Mouse (Mus musculus) intestine, embryonic 15.5 days (tissue): ENCODE data around the gene Nrros. TPM values are rescaled to one million over a fixed set of nuclear protein-coding genes. Genes with fewer than 3 reads are reported as not detected.

ENCODE experiments used
- ATAC-seq: fragments of 200-750 bp; cut with Nextera tagmentation; 2 replicates; pipeline ENCODE4 v1.8.0; 2017; ENCODE audit warnings: moderate TSS enrichment, moderate library complexity
- H3K27ac ChIP-seq: fragments of 300-500 bp; sonication (generic); 2 replicates; pipeline ENCODE4 v1.5.1; 2015; ENCODE audit warnings: mild to moderate bottlenecking, inconsistent platforms
- H3K27me3 ChIP-seq: fragments of 300-500 bp; sonication (generic); replicated peaks from 2 replicates; pipeline ENCODE4 v1.6.1; 2015; ENCODE audit warnings: inconsistent platforms
- H3K36me3 ChIP-seq: fragments of 300-500 bp; sonication (generic); 2 replicates; pipeline ENCODE4 v1.6.1; 2015; ENCODE audit warnings: inconsistent platforms
- H3K4me1 ChIP-seq: fragments of 300-500 bp; sonication (generic); replicated peaks from 2 replicates; pipeline ENCODE4 v1.6.1; 2015; ENCODE audit warnings: inconsistent platforms
- H3K4me2 ChIP-seq: fragments of 300-500 bp; sonication (generic); replicated peaks from 2 replicates; pipeline ENCODE4 v1.6.1; 2015; ENCODE audit warnings: mild to moderate bottlenecking, inconsistent platforms
- H3K4me3 ChIP-seq: fragments of 300-500 bp; sonication (generic); replicated peaks from 2 replicates; pipeline ENCODE4 v1.5.1; 2015; ENCODE audit warnings: inconsistent platforms
- H3K9ac ChIP-seq: fragments of 300-500 bp; sonication (generic); 2 replicates; pipeline ENCODE4 v1.6.1; 2015; ENCODE audit warnings: inconsistent platforms
- H3K9me3 ChIP-seq: fragments of 300-500 bp; sonication (generic); 2 replicates; pipeline ENCODE4 v1.6.1; 2016; ENCODE audit warnings: inconsistent platforms
- WGBS: fragments of 180-500 bp; shearing (Covaris S2); methylation state at CpG from one replicate; pipeline ENCODE4 v1.1.7; 2015; 5-methylcytosine and 5-hydroxymethylcytosine counted together
- polyA plus RNA-seq: library from polyadenylated mRNA; unstranded; fragments of >200 nt; fragmentation: Nextera tagmentation; extraction: Ambion mirVana; gene quantifications from 2 replicates; pipeline ENCODE4 v1.2.1, GENCODE M21; 2015

Gene Nrros
- polyA plus RNA-seq, 1 experiment from 2014 or later = 13.8 TPM

- Histone ChIP-seq H3K27me3 (no peaks in the 10 kb centered on the region), H3K27ac (no peak overlapping the region), H3K36me3 (no peaks in the 10 kb centered on the region), H3K9me3 (no peaks in the 10 kb centered on the region), H3K9ac (no peak overlapping the region), H3K4me1 (no peaks in the 10 kb centered on the region), H3K4me3 (no peak overlapping the region), H3K4me2 (no peak overlapping the region)
- ATAC-seq = no peak
- WGBS = 83% methylated on average over 2 of the region's 2 CpGs
Measured at GRCm38 (mm10) chr16:32157369-32157768, 8.0 kb downstream of the Nrros start.

DNA sequence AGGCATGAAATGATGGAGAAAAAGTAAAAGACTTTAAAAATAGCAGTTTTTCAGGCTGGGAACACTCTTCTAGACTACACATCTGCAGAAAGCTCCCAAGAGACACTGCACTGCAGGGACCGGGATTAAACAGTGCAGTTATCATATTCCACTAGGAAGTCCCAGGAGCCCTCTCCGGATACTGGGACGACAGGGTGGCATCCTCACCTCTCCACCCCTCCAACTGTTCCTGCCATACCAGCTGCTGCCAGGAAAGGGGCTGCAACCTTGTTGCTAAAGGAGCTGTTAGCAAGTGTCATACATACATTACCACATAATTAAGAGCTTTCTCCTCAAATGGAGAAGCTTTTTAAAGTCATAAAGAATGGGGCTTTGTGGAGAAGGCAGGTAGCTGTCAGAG lies 8.7 kb downstream of the Nrros start:
- Histone ChIP-seq H3K9me3 (no peaks in the 10 kb centered on the region), H3K27ac (no peak overlapping the region), H3K4me1 (no peaks in the 10 kb centered on the region), H3K4me2 (no peak overlapping the region), H3K27me3 (no peaks in the 10 kb centered on the region), H3K9ac (no peak overlapping the region), H3K4me3 (no peak overlapping the region), H3K36me3 (no peaks in the 10 kb centered on the region)
- 38% methylated on average over 3 of the region's 3 CpGs for WGBS
- no peak for ATAC-seq

DNA sequence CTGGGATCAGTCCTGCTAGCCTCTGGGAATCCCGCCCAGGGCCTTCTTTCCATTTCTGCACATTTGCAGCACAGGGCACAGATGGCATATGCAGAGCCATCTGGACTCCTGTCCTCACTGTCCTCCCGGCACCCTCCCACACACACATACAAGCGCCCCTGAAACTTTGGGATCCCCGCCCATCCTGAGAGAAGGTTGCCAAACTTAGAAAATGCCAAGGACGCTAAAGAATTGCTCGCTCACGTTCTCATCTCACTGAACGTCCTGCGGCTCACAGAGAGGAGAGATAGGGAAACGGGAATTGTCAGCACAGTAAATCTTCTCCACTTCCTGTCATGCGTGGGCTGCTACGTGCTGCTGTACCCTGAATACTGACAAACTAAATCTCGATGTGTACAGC lies 11.0 kb downstream of the Nrros start:
- no peak overlapping the region for H3K4me2 ChIP-seq
- no peaks in the 10 kb centered on the region for H3K4me1 ChIP-seq
- H3K27ac ChIP-seq = no peak overlapping the region
- no peaks in the 10 kb centered on the region for H3K9me3 ChIP-seq
- H3K9ac ChIP-seq = no peak overlapping the region
- no peaks in the 10 kb centered on the region for H3K27me3 ChIP-seq
- 48% methylated on average over 13 of the region's 13 CpGs for WGBS
- no peak for ATAC-seq
- H3K36me3 ChIP-seq = no peaks in the 10 kb centered on the region
- no peak overlapping the region for H3K4me3 ChIP-seq

DNA sequence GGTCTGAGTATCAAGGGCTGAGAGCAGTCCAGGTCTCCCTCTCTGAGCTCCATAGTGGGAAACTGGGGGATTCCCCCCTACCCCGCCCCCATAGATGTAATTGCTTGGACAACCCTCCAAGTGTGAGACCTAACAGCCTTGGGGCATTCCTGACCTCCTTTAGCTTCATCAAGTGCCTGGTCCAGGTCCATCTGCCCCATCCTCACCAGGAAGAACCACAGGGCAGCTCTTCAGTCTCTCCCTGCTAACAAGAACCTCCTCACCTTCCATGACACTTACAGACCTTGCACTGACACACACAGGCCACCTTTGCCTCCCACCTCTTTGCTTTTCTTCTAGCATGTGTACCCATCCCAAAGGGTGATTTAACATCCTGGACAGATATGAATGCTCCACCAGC lies 11.4 kb downstream of the Nrros start:
- no peak overlapping the region for H3K4me2 ChIP-seq
- no peak overlapping the region for H3K27ac ChIP-seq
- H3K9me3 ChIP-seq = no peaks in the 10 kb centered on the region
- WGBS = 96% methylated on average over 1 of the region's 1 CpGs
- H3K36me3 ChIP-seq = no peaks in the 10 kb centered on the region
- no peak for ATAC-seq
- H3K4me3 ChIP-seq = no peak overlapping the region
- H3K27me3 ChIP-seq = no peaks in the 10 kb centered on the region
- H3K4me1 ChIP-seq = no peaks in the 10 kb centered on the region
- no peak overlapping the region for H3K9ac ChIP-seq

- Histone ChIP-seq H3K27ac (no peak overlapping the region), H3K27me3 (no peaks in the 10 kb centered on the region), H3K9ac (no peak overlapping the region), H3K4me2 (peak overlapping the region; percentile 39), H3K9me3 (no peaks in the 10 kb centered on the region), H3K4me1 (no peaks in the 10 kb centered on the region; the same call in 1 of the 2 replicates), H3K4me3 (0 out of 2 replicates have a peak overlapping the region, but pooled peaks have one; percentile 18), H3K36me3 (0 out of 2 replicates have a peak, but pooled peaks cover 8% of the 10 kb centered on the region)
- ATAC-seq = no peak
- 67% methylated on average over 12 of the region's 13 CpGs for WGBS
Measured at GRCm38 (mm10) chr16:32147589-32148207, 17.7 kb downstream of the Nrros start.

- no peak overlapping the region for H3K27ac ChIP-seq
- ATAC-seq = no peak
- WGBS = 90% methylated on average over 17 of the region's 17 CpGs
- no peak overlapping the region for H3K4me3 ChIP-seq
- H3K4me1 ChIP-seq = no peaks in the 10 kb centered on the region; the same call in 1 of the 2 replicates
- no peak overlapping the region for H3K4me2 ChIP-seq
- H3K36me3 ChIP-seq = 0 out of 2 replicates have a peak, but pooled peaks cover 8% of the 10 kb centered on the region
- H3K9ac ChIP-seq = no peak overlapping the region
- no peaks in the 10 kb centered on the region for H3K9me3 ChIP-seq
- no peaks in the 10 kb centered on the region for H3K27me3 ChIP-seq
Measured at GRCm38 (mm10) chr16:32144592-32144991, 20.8 kb downstream of the Nrros start.

DNA sequence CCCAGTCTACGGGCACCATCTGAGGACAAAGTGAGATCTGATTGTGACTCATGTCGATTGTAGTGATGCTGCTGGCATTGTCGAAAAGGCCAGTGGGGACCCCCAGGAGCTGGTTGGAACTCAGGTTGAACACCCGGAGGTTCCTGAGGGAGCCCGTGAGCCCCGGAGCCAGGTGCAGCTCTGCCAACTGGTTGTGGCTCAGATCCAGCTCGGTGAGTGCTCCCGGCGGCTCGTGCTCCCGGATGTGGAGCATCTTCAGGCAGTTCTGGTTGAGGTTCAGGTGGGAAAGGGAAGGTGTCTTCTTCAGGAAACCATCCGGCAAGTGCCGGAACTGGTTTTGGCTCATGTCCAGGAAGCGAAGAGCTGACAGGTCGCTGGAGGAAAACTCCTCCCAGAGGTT lies 21.6 kb downstream of the Nrros start:
- no peak for ATAC-seq
- 91% methylated on average over 15 of the region's 15 CpGs for WGBS

GRCm38 (mm10) chr16:32138954-32139353 lies 26.4 kb downstream of the Nrros start:
- H3K9ac ChIP-seq = no peak overlapping the region
- no peaks in the 10 kb centered on the region for H3K9me3 ChIP-seq
- no peak for ATAC-seq
- H3K36me3 ChIP-seq = 0 out of 2 replicates have a peak, but pooled peaks cover 6% of the 10 kb centered on the region
- H3K4me1 ChIP-seq = no peaks in the 10 kb centered on the region
- no peak overlapping the region for H3K4me3 ChIP-seq
- H3K27ac ChIP-seq = no peak overlapping the region
- whole genome bisulfite sequencing = 85% methylated on average over 1 of the region's 1 CpGs
- H3K4me2 ChIP-seq = no peak overlapping the region
- no peaks in the 10 kb centered on the region for H3K27me3 ChIP-seq

More for the DNA sequence above, 21.6 kb downstream of the Nrros start:
- Histone ChIP-seq H3K9ac (no peak overlapping the region), H3K4me3 (no peak overlapping the region), H3K27me3 (no peaks in the 10 kb centered on the region), H3K9me3 (no peaks in the 10 kb centered on the region), H3K36me3 (0 out of 2 replicates have a peak, but pooled peaks cover 8% of the 10 kb centered on the region), H3K27ac (no peak overlapping the region), H3K4me2 (no peak overlapping the region), H3K4me1 (no peaks in the 10 kb centered on the region; the same call in 1 of the 2 replicates)

DNA sequence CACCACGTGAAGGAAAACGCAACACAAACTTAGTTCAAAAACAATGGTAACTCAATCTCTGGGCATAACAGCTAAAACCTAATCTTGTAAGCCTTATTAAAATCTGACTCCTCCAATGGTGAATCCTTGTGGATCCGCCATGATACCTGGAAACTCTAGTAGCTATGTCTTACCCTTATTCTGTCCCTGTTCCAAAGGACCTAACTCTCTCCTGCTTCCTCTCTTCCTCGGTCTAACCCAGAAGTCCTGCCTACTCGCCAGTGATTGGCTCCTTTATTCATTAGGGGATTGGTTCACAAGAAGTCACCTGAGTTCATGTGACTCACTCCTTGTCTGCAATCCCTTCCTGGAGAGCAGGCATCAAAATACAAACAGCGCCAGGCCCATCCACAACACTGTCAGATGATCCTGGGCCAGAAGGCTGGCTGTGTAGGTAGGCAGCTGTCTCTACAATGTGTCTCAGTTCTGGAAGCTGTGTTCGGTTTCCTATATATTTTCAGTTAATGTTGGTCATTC lies 29.5 kb downstream of the Nrros start:
- H3K4me3 ChIP-seq = no peak overlapping the region
- H3K27me3 ChIP-seq = no peaks in the 10 kb centered on the region
- ATAC-seq = no peak
- no peak overlapping the region for H3K4me2 ChIP-seq
- H3K4me1 ChIP-seq = no peaks in the 10 kb centered on the region
- H3K36me3 ChIP-seq = no peaks in the 10 kb centered on the region
- WGBS = 84% methylated on average over 7 of the region's 7 CpGs
- no peaks in the 10 kb centered on the region for H3K9me3 ChIP-seq
- no peak overlapping the region for H3K27ac ChIP-seq
- H3K9ac ChIP-seq = no peak overlapping the region

DNA sequence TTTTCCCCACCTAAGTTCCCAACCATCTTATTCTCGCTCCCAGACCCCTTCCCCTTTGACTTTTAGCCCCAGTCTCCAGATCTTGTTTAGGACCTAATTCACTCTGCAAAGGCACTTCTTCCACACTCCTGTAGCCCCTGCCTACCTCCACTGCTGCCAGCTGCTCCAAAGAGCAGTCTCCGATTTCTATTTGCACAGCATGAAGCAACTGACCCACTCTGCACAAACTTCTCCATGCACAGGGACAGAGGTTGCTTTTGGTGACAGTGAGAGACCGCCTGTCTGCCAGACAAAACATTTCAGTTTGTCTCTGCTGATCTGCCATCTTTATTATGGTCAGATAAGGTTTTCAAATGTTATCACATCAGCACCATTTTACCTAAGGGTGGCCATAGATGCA lies 32.2 kb downstream of the Nrros start:
- no peak for ATAC-seq
- no peak overlapping the region for H3K27ac ChIP-seq
- no peaks in the 10 kb centered on the region for H3K9me3 ChIP-seq
- no peaks in the 10 kb centered on the region for H3K27me3 ChIP-seq
- no peaks in the 10 kb centered on the region for H3K36me3 ChIP-seq
- 79% methylated on average over 3 of the region's 3 CpGs for WGBS
- H3K4me2 ChIP-seq = no peak overlapping the region
- no peaks in the 10 kb centered on the region for H3K4me1 ChIP-seq
- no peak overlapping the region for H3K9ac ChIP-seq
- no peak overlapping the region for H3K4me3 ChIP-seq

GRCm38 (mm10) chr16:32130190-32130826 lies 35.1 kb downstream of the Nrros start:
- H3K27me3 ChIP-seq = no peaks in the 10 kb centered on the region
- peak overlapping the region; percentile 34 for H3K4me2 ChIP-seq
- no peak overlapping the region for H3K9ac ChIP-seq
- peak; percentile 62; the same call in 1 of the 2 replicates for ATAC-seq
- H3K36me3 ChIP-seq = no peaks in the 10 kb centered on the region
- H3K27ac ChIP-seq = 0 out of 2 replicates have a peak overlapping the region, but pooled peaks have one; percentile 36
- H3K9me3 ChIP-seq = no peaks in the 10 kb centered on the region
- peak overlapping the region; percentile 10 for H3K4me3 ChIP-seq
- no peaks in the 10 kb centered on the region for H3K4me1 ChIP-seq
- 59% methylated on average over 16 of the region's 16 CpGs for WGBS

DNA sequence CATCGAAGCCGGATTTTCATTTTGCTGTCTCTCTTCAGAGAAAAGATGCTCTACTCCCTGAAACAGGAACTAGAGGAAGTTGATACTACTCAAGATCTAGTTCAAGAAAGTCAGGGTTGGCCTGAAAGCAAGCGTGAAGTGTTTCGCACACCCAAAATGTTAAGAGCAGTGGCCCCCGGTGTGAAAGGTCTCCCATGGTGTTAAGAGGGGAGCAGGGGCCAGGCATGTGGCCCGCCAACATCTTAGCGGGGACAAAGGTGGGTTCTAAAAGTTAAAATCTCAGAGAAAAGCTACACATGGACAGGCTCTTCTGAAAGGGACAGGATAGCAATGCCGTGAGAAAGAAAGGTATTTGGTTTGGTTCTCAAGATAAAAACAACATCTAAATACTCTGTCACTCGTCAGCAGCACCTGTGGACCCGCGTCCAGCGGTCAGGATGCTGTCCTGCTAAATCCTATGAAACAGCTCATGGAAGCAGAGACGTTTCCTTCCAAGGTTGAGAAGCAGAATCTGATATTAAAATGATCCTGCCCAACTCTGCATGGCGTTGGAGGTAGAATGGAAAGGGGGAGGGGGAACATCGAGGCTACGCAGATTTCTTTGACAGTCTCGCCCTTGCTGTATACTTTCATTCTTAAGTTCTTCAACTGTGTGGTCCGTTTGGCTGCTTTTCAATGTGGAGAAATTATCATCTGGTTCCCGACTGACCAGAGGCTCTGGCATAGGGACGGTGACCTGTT lies 35.8 kb downstream of the Nrros start:
- no peak for ATAC-seq
- Histone ChIP-seq H3K27ac (0 out of 2 replicates have a peak overlapping the region, but pooled peaks have one; percentile 36), H3K4me1 (no peaks in the 10 kb centered on the region), H3K4me3 (peak overlapping the region; percentile 10), H3K4me2 (peak overlapping the region; percentile 34), H3K9me3 (no peaks in the 10 kb centered on the region), H3K9ac (no peak overlapping the region), H3K36me3 (no peaks in the 10 kb centered on the region), H3K27me3 (no peaks in the 10 kb centered on the region)
- 72% methylated on average over 20 of the region's 20 CpGs for WGBS
